Mouse (Mus musculus) heart, embryonic 10.5 days (tissue): ENCODE measurements around the gene Ipo11. TPM values are rescaled to one million over a fixed set of nuclear protein-coding genes. Genes with fewer than 3 reads are reported as not detected.

Experiments used
- DNase-seq: peaks from one replicate; pipeline ENCODE4 v3.0.0-alpha.2; 2017; ENCODE audit warnings: low spot score
- H3K27ac ChIP-seq: fragments of 300-500 bp; sonication (generic); 2 replicates; pipeline ENCODE4 v1.5.1; 2016; ENCODE audit warnings: mild to moderate bottlenecking
- H3K27me3 ChIP-seq: fragments of 300-500 bp; sonication (generic); 2 replicates; pipeline ENCODE4 v1.6.1; 2016; ENCODE audit warnings: mild to moderate bottlenecking; ENCODE audit not compliant: poor library complexity, insufficient read depth, severe bottlenecking
- H3K36me3 ChIP-seq: fragments of 300-500 bp; sonication (generic); 2 replicates; pipeline ENCODE4 v1.6.1; 2016; ENCODE audit warnings: mild to moderate bottlenecking, moderate library complexity
- H3K4me1 ChIP-seq: fragments of 300-500 bp; sonication (generic); 2 replicates; pipeline ENCODE4 v1.6.1; 2016; ENCODE audit warnings: mild to moderate bottlenecking
- H3K4me3 ChIP-seq: fragments of 300-500 bp; sonication (generic); 2 replicates; pipeline ENCODE4 v1.5.1; 2016; ENCODE audit warnings: mild to moderate bottlenecking, moderate library complexity
- H3K9me3 ChIP-seq: fragments of 300-500 bp; sonication (generic); 2 replicates; pipeline ENCODE4 v1.6.1; 2016; ENCODE audit warnings: mild to moderate bottlenecking, moderate library complexity
- WGBS: fragments of 180-500 bp; shearing (Covaris S2); methylation state at CpG from one replicate; pipeline ENCODE4 v1.1.7; 2016; 5-methylcytosine and 5-hydroxymethylcytosine counted together
- polyA plus RNA-seq: library from polyadenylated mRNA; unstranded; fragments of >200 nt; fragmentation: Nextera tagmentation; extraction: Ambion mirVana; gene quantifications from 2 replicates; pipeline ENCODE4 v1.2.1, GENCODE M21; 2016

The Ipo11 gene
- polyA plus RNA-seq, 1 experiment from 2014 or later: 88.0 TPM

GRCm38 (mm10) chr13:106887364-106887763 is 49.4 kb downstream of the Ipo11 start:
- H3K9me3 ChIP-seq: no peaks in the 10 kb centered on the region
- peaks cover 16% of the 10 kb centered on the region for H3K36me3 ChIP-seq
- no peaks in the 10 kb centered on the region for H3K27me3 ChIP-seq
- 94% methylated on average over 2 of the region's 2 CpGs for WGBS
- no peak for DNase-seq
- no peak overlapping the region for H3K27ac ChIP-seq
- H3K4me1 ChIP-seq: no peaks in the 10 kb centered on the region
- no peak overlapping the region for H3K4me3 ChIP-seq

GRCm38 (mm10) chr13:106884249-106884648 is 52.5 kb downstream of the Ipo11 start:
- Histone ChIP-seq H3K4me3 (no peak overlapping the region), H3K9me3 (no peaks in the 10 kb centered on the region), H3K4me1 (no peaks in the 10 kb centered on the region), H3K27ac (no peak overlapping the region), H3K27me3 (no peaks in the 10 kb centered on the region), H3K36me3 (peaks cover 26% of the 10 kb centered on the region)
- whole genome bisulfite sequencing: 89% methylated on average over 4 of the region's 4 CpGs
- no peak for DNase-seq

- Histone ChIP-seq H3K36me3 (peaks cover 35% of the 10 kb centered on the region), H3K4me1 (no peaks in the 10 kb centered on the region), H3K4me3 (no peak overlapping the region), H3K27me3 (no peaks in the 10 kb centered on the region), H3K27ac (no peak overlapping the region), H3K9me3 (no peaks in the 10 kb centered on the region)
- WGBS: 97% methylated on average over 1 of the region's 1 CpGs
- no peak for DNase-seq
Measured at GRCm38 (mm10) chr13:106876278-106876677, 60.5 kb downstream of the Ipo11 start.

GRCm38 (mm10) chr13:106865547-106865946 is 71.2 kb downstream of the Ipo11 start:
- DNase-seq: peak; percentile 83
- H3K36me3 ChIP-seq: peaks cover 42% of the 10 kb centered on the region
- no peak overlapping the region for H3K4me3 ChIP-seq
- H3K9me3 ChIP-seq: no peaks in the 10 kb centered on the region
- no peak overlapping the region for H3K27ac ChIP-seq
- 35% methylated on average over 2 of the region's 2 CpGs for WGBS
- H3K4me1 ChIP-seq: no peaks in the 10 kb centered on the region
- H3K27me3 ChIP-seq: no peaks in the 10 kb centered on the region

- peaks cover 37% of the 10 kb centered on the region for H3K36me3 ChIP-seq
- 88% methylated on average over 5 of the region's 5 CpGs for WGBS
- no peak overlapping the region for H3K4me3 ChIP-seq
- no peak overlapping the region for H3K27ac ChIP-seq
- H3K4me1 ChIP-seq: no peaks in the 10 kb centered on the region
- no peak for DNase-seq
- H3K9me3 ChIP-seq: no peaks in the 10 kb centered on the region
- no peaks in the 10 kb centered on the region for H3K27me3 ChIP-seq
Measured at GRCm38 (mm10) chr13:106858779-106859178, 78.0 kb downstream of the Ipo11 start.

GRCm38 (mm10) chr13:106856556-106856955 is 80.2 kb downstream of the Ipo11 start:
- Histone ChIP-seq H3K36me3 (peaks cover 31% of the 10 kb centered on the region), H3K4me3 (no peak overlapping the region), H3K9me3 (no peaks in the 10 kb centered on the region), H3K27me3 (no peaks in the 10 kb centered on the region), H3K4me1 (no peaks in the 10 kb centered on the region), H3K27ac (no peak overlapping the region)
- WGBS: 92% methylated on average over 3 of the region's 3 CpGs
- DNase-seq: no peak

GRCm38 (mm10) chr13:106847534-106847933 is 89.2 kb downstream of the Ipo11 start:
- Histone ChIP-seq H3K27ac (no peak overlapping the region), H3K27me3 (no peaks in the 10 kb centered on the region), H3K4me3 (no peak overlapping the region), H3K4me1 (0 out of 2 replicates have a peak, but pooled peaks cover 3% of the 10 kb centered on the region), H3K36me3 (peaks cover 7% of the 10 kb centered on the region; the same call in 1 of the 2 replicates), H3K9me3 (no peaks in the 10 kb centered on the region)
- DNase-seq: no peak

- 38% methylated on average over 3 of the region's 3 CpGs for WGBS
- no peak overlapping the region for H3K27ac ChIP-seq
- DNase-seq: no peak
Measured at GRCm38 (mm10) chr13:106844928-106845327, 91.8 kb downstream of the Ipo11 start.

GRCm38 (mm10) chr13:106842542-106842941 is 94.2 kb downstream of the Ipo11 start:
- H3K36me3 ChIP-seq: peaks cover 21% of the 10 kb centered on the region; the same call in 1 of the 2 replicates
- whole genome bisulfite sequencing: 64% methylated on average over 4 of the region's 4 CpGs
- DNase-seq: no peak
- no peaks in the 10 kb centered on the region for H3K27me3 ChIP-seq
- H3K9me3 ChIP-seq: no peaks in the 10 kb centered on the region
- H3K4me1 ChIP-seq: 0 out of 2 replicates have a peak, but pooled peaks cover 3% of the 10 kb centered on the region
- H3K27ac ChIP-seq: no peak overlapping the region
- H3K4me3 ChIP-seq: no peak overlapping the region

More at GRCm38 (mm10) chr13:106844928-106845327, 91.8 kb downstream of the Ipo11 start:
- H3K27me3 ChIP-seq: no peaks in the 10 kb centered on the region
- no peaks in the 10 kb centered on the region for H3K9me3 ChIP-seq
- peaks cover 15% of the 10 kb centered on the region; the same call in 1 of the 2 replicates for H3K36me3 ChIP-seq
- no peak overlapping the region for H3K4me3 ChIP-seq
- H3K4me1 ChIP-seq: 0 out of 2 replicates have a peak, but pooled peaks cover 3% of the 10 kb centered on the region

GRCm38 (mm10) chr13:106838778-106839177 is 98.0 kb downstream of the Ipo11 start:
- WGBS: 82% methylated on average over 3 of the region's 3 CpGs
- H3K27me3 ChIP-seq: no peaks in the 10 kb centered on the region
- H3K4me1 ChIP-seq: no peaks in the 10 kb centered on the region
- no peak overlapping the region for H3K4me3 ChIP-seq
- peaks cover 21% of the 10 kb centered on the region; the same call in 1 of the 2 replicates for H3K36me3 ChIP-seq
- no peaks in the 10 kb centered on the region for H3K9me3 ChIP-seq
- no peak for DNase-seq
- H3K27ac ChIP-seq: no peak overlapping the region

GRCm38 (mm10) chr13:106836527-106836879 is 100.3 kb downstream of the Ipo11 start:
- no peaks in the 10 kb centered on the region for H3K27me3 ChIP-seq
- no peaks in the 10 kb centered on the region for H3K4me1 ChIP-seq
- H3K36me3 ChIP-seq: peaks cover 16% of the 10 kb centered on the region; the same call in 1 of the 2 replicates
- 67% methylated on average over 5 of the region's 5 CpGs for WGBS
- no peak overlapping the region; the same call in 1 of the 2 replicates for H3K27ac ChIP-seq
- no peak for DNase-seq
- H3K9me3 ChIP-seq: no peaks in the 10 kb centered on the region
- no peak overlapping the region for H3K4me3 ChIP-seq

- no peaks in the 10 kb centered on the region for H3K27me3 ChIP-seq
- H3K4me3 ChIP-seq: peak overlapping the region; percentile 31
- WGBS: 67% methylated on average over 15 of the region's 15 CpGs
- H3K36me3 ChIP-seq: peaks cover 14% of the 10 kb centered on the region; the same call in 1 of the 2 replicates
- H3K27ac ChIP-seq: 0 out of 2 replicates have a peak overlapping the region, but pooled peaks have one; percentile 47
- H3K4me1 ChIP-seq: no peaks in the 10 kb centered on the region
- peak; percentile 79 for DNase-seq
- H3K9me3 ChIP-seq: no peaks in the 10 kb centered on the region
Measured at GRCm38 (mm10) chr13:106835844-106836526, 100.8 kb downstream of the Ipo11 start.

- Histone ChIP-seq H3K36me3 (peaks cover 8% of the 10 kb centered on the region; the same call in 1 of the 2 replicates), H3K27ac (no peak overlapping the region), H3K9me3 (no peaks in the 10 kb centered on the region), H3K4me1 (no peaks in the 10 kb centered on the region), H3K27me3 (no peaks in the 10 kb centered on the region), H3K4me3 (no peak overlapping the region)
- 64% methylated on average over 6 of the region's 6 CpGs for WGBS
- DNase-seq: no peak
Measured at GRCm38 (mm10) chr13:106830029-106830428, 106.7 kb downstream of the Ipo11 start.
